Mouse (Mus musculus) cerebellum, adult 11 months (tissue): ENCODE data around the gene Dmrtb1.

ENCODE experiments used
- DNase-seq: peaks from one replicate; pipeline ENCODE4 v3.0.0; 2022

The Dmrtb1 gene

DNA sequence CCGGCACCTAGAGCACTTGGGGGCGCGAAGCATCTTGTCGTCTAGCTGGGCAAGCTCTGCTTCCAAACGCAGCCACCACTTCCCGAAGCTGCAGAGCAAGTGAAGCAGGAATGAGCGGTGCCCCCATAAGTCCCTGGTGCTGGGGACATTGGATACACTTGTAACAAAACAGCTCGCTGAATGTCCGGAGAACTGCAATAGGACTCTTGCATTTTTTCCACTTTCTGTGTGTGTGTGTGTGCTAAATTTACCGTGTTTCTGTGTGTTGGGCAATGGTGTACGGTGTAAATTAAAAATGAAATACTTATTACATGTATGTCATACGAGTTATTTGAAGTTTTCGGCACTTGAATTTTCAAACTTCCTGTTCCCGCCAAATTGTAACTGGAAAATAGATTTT, at the start of gene Dmrtb1:
Gene Dmrtb1 (minus strand): TSS at position 101 of the 400 bp plus-strand sequence.
- no peak for DNase-seq

DNA sequence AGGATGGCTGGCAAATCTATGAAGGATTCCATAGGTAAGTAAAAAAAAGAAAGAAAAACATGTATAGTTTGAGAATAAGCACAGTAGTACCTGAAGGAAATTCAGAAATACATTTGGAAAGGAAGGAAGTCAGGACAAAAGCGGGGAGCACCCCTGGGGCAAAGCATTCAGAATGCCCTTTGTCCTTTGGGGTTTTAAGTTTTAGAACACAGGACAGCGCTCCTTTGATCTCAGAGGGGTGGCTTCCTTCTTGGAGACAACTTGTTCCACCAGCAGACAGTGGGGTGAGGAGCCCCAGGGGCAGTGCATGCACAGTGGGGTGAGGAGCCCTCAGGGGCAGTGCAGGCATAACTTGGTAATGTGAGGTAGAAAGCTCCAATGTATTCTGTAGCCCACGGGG, 49.6 kb upstream of the Dmrtb1 start:
- DNase-seq, result no peak

DNA sequence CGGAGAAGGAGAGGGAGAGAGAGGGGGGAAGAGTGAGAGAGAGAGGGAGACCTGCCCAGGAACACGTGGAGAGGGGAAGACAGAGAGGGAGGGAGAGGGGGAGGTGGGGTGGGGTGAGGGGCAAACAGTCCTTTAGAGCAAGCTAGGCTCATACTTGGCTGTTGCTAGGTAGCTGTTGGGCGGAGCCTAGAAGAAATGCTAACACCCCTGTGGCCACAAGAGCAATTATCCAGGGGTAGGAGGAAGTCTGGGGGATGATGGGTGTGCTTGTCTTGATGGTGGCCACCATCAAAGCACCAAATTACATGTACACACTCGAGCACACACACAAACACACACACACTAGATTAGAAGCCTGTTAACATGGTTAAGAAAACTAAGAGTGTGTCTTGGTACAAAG, 48.6 kb upstream of the Dmrtb1 start:
- DNase-seq, result no peak

DNA sequence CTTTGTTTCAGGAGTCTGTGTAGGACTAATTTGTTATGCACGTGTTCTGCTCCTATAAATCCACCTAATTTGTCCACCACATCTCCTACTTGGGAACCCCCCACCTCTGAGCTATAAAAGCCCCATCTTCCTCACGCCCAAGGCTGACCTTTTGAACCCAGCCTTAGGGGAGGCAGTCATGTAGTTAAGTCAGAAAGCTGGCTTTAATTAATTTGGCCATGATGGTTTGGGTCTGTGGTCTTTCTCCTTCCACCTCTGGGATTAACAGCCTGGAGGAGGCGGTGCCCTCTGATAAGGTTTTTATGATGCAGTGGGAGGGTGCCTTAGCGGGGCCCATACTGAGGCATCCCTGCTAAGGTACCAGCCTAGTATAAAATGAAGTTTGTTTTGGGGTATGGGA, 48.2 kb upstream of the Dmrtb1 start:
- no peak for DNase-seq

DNA sequence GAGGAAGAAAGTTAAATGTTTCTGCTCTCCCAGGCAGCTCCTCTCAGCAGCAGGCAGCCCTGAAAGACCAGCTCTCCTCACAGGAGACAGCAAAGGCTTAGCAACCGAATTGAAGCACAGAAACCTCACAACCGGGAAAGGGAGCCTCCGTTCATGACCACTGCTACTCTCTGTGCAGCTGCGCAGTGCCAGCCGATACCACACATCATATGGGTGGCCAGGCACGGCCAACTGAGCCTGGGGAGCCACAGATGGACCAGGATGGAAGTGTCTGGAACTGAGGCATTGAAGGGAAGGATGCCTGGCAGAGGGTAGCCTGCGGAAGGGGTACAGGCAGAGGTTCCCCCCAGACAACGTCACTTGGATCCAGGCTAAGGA, 47.0 kb upstream of the Dmrtb1 start:
- DNase-seq, result no peak

DNA sequence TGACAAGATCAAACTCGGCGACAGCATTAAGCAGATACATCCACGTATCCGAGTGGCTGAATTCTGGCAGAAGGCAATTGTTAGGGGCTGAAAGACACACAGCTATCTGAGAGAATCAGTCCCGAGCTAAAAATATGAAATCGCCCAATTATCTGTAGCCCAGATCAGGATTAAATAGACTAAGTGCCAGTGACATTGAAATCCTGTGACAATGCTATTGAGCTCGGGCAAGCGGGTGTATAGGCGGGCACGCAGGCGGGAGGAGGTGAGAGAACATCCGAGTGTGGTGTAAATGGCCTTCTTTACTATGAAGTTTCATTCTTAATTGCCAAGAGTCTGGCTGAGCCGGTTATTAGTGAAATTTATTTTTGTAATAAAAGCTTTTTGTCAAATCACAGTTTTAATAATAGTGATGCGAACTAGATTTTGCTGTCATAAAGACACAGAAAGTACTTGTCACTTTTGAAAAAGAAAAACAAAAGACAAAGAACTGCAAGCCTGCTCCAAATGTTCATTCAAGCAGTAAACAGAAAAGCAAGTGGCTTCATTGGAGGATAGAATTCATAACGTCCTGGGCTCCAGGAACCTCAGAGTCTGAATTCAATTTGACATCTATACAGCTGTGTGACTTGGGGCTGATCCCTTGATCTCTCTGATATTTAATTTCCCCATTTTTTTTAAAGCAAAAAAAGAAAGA, 46.5 kb upstream of the Dmrtb1 start:
- no peak for DNase-seq

DNA sequence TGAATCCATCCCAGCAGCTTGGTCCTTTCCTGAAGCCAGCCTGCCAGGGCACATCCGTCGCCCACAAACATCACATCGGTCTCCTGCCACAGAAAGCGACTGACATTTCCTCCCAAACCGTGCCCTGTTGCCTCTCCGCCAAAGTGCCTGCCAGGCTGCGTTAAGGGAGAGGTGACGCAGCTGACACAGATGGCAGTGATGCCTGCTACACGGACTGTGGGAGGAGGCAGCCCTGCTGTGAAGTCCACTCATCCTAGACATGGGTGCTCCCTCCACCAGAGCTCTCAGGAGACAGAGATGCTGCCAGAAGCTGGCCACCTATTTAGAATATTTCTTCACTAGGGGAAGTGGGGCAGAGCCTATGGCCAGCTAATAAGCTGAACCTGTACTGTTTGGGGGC, 41.4 kb upstream of the Dmrtb1 start:
- no peak for DNase-seq

DNA sequence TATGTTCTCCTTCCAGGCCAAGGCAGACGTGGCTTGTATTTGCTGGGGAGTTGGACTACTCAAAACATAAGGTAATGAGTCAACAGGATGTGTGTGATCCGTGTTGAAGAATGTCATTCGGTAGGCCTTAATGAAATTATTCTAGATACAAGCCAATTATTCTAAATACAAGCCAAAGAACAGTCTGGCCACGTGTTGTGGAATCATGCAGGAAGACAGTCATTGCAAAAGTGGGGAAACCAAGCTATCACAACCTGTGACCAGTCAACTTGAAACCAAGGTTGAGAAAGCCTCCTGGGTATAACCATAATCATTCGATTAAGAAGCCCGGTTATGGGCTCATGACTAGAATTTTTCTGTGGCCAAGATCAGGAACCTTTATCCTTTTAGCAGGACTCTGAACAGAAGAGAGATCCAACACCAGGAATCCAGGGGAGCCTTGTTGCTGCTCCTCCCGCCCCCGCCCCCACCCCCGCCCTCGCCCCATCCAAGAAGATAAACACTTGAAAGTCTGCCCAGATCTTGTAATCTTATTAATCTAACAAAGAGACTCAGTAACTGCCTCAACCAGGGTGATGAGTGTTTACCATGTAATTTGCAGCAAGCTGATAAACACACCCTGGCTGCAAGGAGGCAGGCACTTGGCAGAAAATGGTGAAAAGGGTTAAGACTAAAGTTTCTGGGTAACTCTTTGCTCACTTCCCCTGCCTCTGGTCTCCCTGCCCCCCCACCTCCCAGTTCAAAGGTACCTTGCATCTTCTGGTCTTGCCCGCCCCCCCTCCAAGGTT, 36.2 kb upstream of the Dmrtb1 start:
- DNase-seq, result no peak

DNA sequence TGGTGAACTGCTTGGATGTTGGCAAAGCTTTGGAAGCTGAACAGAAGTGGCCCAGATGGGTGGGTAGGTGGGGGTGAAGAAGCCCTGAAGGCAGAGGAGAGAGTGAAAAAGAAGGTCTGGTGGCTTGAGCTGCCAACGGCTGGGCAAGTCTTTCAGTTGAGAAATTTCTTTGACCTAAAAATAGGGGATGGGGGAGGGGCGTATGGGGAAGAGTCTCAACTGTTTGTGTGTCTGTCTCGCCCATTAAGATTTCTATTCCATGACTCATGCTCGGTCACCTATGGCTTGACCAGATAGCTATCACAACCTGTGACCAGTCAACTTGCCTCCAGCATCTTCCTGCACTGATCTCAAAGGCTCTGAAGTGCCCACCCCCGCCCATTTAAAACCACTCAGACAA, 35.1 kb upstream of the Dmrtb1 start:
- DNase-seq, result no peak

DNA sequence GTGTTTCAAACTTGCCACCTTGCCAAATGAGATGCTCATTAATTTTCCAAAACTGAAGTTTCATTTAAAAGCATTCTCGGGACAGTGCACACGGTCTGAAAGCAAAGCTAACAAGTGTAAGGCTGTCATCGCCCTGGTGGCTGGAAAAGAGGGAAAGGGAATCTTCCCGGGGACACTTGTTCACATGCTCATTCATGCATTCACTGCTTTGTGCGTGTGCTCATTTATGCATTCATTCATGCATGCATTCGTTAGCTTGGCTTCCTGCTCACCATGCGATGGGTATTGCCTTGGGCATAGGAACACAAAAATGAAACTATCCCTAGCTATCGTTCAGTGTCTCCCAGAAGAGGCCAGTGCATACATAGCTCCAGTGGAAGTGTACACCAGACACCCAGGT, 34.7 kb upstream of the Dmrtb1 start:
- no peak for DNase-seq

DNA sequence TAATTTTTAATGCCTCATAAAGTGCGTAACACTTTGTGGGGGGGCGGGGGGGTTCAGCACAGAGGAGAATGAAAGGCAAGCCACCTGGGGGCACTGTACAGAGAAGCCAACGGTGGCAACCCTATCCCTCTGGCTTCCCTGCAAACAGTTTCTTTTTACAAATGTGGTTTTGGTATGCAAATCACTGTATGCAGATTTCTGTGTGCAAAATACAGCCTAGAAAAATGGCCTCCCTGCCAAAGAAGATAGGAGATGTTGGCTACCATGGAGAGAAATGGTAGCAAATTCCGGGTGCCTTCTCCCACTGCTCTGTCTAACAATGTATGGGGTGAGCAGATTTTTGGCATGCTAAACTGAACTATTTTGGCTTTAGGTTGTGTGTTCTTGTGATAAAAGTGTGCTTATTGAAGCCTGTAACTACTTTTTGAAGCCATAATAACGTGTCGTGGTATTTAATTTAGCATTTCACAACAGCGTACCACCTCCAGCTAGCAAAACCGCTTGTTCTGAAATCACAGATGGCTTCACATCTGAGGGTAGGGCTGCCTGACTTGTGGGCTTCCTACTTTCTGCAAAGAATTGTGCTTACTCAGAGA, 33.8 kb upstream of the Dmrtb1 start:
- DNase-seq, result no peak

DNA sequence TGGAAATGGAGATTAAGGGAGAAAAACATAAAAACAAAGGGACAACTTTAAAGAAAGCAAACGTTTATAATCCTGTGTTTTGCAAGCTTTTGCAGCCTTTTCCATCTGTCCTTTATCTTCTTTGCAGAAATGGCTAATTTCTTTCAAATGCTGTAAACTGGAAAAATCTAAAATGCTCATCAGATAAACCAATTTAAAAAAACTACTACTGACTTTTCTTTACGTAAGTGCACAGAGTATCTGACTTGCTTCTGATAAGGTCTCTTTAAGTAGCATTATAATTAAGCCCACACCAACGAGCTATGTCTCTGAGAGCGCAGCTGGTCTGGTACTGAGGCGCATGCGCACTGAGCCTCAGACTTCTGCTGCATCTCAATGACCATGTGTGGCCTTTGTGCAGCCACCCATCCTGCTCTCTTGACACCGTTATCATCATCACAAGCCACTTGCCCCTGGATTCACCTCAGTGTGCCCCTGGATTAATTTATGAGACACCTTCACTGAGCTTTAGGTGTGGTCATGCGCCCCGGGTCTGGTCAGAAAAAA, 32.8 kb upstream of the Dmrtb1 start:
- no peak for DNase-seq

DNA sequence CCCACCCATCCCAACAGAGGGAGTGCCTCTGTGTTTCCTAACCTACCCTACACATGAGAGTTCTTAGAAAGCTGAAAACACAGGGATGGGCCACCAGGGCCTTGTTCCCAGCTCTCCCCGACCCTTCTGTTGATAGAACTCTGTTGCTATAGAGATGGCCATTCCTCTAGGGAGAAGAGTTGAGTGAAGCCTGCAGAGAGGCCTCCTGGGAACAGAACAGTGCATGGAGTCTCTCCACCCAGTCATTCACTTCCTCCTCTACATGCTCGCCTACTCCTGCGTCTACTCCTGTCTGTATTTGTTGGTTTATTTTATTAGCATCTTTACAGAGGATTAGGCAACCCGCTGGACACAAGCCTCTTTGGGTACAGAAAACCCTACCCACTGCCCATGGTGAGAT, 22.9 kb upstream of the Dmrtb1 start:
- DNase-seq, result no peak

DNA sequence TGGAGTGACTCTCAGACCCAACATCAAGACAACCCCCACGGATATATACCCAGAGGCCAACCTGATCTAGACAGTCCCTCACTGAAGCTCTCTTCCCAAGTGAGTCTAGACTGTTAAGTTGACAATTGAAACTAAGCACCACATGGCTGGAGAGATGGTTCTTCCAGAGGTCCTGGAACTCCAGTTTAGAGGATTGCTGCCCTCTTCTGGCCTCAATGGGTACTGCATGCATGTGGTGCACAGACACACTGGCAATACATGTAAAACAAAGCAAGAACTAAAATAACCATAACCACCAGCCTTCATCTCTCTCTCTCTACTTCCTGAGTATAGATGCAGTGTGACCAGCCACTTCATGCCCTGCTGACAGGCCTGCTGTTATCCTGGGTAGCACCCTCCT, 20.2 kb upstream of the Dmrtb1 start:
- DNase-seq, result no peak

DNA sequence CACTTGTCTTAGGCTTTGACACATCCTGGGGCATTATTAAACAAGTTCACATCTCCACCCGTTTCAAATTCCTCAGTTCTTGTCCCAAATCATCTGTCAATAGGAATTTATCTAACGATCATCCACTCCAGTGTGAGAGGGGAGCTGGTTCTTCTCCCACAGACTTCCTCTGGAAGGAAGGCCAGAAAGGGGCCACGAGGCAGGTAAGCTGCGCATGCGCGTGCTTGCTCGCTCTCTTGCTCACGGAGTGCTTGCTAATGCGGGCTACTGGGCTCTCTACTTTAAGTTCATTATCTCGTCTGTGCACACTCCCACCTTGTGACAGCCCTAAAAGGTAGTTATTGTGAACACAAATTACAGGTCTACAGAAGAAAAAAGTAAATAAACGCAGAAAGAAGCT, 17.6 kb upstream of the Dmrtb1 start:
- DNase-seq, result no peak

DNA sequence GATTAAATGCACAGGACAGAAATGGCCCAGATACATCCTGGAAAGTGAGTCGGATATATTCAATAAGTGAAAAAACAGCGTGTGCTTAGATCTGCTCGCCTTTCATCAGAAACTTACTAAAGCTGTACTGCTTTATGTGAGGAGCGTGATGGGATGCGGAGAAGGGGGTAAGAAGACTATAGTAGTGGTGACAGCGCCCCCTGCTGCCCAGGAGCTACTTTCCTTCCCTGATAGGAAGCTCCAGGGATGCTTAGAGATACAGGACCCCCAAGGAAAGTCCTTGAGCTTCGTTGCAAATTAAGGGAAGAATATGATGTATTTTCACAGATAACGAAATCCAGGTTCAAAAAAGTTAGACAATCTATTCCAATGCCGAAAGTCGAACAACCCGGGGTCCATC, 17.1 kb upstream of the Dmrtb1 start:
- DNase-seq, result peak; percentile 12

DNA sequence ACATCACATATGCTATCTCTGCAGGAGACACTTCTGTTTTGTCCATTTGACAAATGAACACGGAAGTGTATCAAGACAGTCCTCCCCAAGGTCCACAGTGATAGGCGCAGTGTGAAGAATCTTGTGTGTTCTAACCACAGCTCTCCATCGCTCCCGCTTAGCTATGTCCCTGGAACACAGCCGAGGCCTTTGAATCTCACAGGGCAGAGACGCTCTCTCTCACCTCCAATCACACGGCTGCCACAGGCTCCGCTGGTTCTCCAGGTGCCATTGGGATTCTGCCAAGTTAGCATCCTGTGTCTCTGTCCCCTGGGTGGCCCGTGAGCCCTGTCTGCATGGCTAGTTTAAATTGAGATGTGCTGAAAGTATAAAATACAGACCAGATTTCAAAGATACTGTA, 15.2 kb upstream of the Dmrtb1 start:
- peak; percentile 5 for DNase-seq

DNA sequence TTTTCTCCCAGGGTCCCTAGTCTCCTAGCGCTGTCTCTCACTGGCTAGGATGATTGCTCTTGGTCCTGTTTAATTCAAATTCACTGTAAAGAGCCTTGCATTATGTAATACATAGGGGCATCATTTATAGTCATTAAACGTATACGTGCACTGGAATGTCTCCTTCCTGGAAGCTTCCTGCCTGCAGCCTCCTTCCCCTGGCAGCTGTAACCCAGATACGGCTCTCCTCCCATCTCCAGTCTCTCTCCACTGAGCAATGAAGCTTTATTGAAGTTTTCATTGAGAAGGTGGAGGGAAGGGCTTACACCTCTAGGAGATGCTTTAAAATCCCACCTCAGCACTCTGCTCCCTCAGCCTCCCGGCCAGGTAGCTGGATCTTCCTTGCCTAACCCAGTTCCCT, 9.8 kb upstream of the Dmrtb1 start:
- no peak for DNase-seq

DNA sequence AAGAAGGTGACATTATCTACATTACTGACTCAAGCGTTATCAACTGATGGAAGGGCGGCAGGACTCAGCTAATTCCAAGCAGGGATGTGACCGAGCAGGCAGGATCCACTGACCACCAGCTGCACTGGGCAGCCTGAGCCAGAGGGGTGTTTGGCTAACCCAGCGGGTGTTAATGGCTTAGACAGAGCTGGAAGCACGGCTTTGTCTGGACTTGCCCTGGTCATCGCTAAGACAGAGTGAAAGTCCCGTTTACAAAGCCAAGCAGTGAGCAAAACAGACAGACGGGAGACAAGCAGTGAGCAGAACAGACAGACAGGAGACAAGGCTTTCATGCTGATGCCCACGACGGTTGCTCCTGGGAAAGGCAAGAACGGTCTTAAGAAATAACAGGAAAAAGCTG, 4.2 kb upstream of the Dmrtb1 start:
- no peak for DNase-seq

DNA sequence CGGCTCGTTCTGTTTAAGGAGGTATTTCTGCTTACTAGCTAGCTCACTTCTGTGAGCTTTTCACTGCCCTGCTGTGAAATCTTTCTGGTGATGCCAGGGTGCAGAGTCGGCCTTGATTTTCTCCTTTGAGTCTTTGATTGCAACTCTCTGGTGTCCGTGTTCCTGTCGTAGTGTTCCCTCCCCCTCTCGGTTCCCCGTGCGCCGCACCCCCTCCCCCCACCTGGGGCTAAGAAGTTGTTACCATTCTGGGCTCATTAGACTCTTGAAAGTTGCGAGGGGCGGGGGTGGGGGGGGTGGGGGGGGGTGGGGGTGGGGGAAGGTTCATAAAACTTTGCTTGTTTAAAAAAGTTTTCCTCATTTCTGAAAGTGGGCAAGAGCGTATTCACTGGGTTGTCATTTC, 3.1 kb upstream of the Dmrtb1 start:
- no peak for DNase-seq

DNA sequence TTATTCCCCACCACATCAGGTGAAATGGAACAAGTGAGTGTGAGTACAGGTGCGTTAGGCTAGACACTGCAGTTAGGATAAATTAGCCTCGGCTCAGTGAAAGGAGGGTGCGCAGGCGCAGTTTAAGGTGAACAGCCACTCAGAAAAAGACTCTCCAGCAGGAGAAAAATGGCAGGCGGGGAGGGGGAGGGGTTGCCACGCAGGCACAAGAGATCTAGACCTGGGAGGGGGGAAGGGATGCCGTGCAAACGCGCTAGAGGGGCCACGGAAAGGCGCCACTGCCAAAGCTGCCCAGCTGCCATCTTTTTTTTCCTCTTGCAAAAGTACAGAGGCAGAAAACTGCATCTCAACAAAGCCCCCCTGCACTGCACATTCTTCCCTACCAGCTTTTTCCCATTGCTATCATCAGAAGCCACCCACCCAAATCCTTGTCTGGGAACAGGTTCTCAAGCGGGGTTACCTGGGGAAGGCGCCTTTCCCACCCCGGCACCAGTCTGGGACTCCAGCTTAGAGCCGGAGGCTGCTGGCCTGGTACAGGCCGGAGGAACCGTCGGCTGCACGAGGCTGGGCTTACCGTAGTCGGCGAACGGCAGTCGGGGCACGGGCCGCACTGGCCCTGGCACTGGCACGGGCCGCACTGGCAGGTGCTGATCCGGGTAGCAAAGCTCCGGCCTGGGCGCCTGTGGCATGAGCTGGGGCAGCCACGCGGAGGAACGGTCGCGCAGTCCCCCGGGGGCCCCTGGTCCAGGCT, 849 bp downstream of the Dmrtb1 start:
- no peak for DNase-seq

DNA sequence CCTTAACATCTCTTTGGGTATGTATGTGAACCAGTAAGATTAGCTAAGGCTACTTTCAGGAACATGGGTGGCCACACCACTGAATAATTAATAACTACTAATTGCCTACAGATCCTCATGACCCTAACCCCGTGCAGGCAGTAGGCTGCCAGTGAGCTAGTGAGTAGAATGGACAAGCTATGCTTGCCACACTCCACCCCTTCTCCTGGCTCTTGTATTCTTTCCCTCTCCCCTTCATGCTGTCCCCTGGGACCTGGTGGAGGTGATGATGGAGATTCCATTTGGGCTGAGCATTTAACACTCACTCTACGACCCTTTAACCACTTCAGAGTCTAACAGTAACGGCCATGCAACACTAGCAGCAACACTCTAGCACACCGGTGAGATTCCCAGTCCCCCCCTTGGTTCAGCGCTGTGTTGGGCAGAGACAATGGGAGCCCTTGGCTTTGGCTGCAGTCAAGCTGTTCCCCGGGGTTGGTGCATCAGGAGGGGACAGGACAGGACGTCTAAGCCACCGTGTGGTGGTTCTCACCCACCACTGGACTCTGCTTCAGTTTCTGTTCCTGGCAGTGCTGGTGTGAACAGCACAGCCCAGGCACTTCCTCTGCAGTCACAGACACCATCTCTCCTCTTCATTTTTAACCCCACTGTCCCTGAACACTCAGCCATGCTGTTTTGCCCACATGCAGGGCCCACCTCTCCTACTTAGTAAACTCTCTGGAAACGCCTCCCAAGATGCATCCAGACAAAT, 2.8 kb downstream of the Dmrtb1 start:
- DNase-seq, result no peak
